Mouse (Mus musculus) gastrocnemius, postnatal 4 days (tissue): ENCODE data around the gene D130043K22Rik. TPM values are rescaled to one million over a fixed set of nuclear protein-coding genes. Genes with fewer than 3 reads are reported as not detected.
"Not testable (repeated sequence)": the region's sequence is repeated elsewhere in the genome, so short reads cannot be mapped to it uniquely, and the experiment has no call there.

ENCODE experiments used
- DNase-seq, 2 experiments: peaks; one replicate each; pipeline ENCODE4 v3.0.0; 2021 to 2022; ENCODE audit warnings: low spot score in 2 of 2, mixed read lengths in 2 of 2
- total RNA-seq, 2 experiments: library from RNA; stranded (reverse); gene quantifications; 2 replicates each; pipeline ENCODE4 v1.2.3; 2021

D130043K22Rik gene
- total RNA-seq, 2 experiments from 2014 or later = not detected

DNA sequence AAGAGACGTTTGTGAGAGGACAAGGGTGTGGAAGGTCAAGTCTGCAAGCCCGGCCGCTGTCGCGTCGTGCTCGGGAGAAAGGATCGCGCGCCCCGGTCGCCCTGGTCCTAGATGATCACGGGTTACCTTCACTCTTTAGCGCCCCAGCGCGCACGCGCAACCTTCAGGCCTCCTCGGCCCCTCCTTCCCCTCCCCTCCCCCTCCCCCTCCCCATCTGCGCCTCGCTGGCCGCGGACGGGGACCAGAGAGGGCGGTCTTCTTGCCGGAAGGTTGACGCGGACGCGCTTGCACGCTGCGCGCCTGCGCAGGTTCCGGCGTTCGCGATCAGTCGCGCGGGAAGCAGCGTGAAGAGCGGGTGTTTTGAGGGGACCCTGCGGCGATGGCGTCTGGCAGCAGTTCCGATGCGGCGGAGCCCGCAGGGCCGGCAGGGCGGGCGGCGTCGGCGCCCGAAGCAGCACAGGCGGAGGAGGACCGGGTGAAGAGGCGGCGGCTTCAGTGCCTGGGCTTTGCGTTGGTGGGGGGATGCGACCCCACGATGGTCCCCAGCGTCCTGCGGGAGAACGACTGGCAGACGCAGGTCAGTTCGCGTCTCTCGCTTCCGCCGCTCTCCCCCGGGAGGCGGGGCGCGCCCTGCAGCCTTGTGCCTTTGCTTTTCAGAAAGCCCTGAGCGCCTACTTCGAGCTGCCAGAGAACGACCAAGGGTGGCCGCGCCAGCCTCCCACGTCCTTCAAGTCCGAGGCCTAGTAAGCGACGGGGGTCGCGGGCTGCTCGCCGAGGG lies 13.4 kb upstream of the D130043K22Rik start, which contains the start of the genes Acot13 and Tdp2:
Acot13 (minus strand) TSS at position 188 of the 778 bp plus-strand sequence.
Tdp2 (plus strand) TSS at position 327 of the 778 bp plus-strand sequence.
- DNase-seq = peak; percentile 87 to 96

DNA sequence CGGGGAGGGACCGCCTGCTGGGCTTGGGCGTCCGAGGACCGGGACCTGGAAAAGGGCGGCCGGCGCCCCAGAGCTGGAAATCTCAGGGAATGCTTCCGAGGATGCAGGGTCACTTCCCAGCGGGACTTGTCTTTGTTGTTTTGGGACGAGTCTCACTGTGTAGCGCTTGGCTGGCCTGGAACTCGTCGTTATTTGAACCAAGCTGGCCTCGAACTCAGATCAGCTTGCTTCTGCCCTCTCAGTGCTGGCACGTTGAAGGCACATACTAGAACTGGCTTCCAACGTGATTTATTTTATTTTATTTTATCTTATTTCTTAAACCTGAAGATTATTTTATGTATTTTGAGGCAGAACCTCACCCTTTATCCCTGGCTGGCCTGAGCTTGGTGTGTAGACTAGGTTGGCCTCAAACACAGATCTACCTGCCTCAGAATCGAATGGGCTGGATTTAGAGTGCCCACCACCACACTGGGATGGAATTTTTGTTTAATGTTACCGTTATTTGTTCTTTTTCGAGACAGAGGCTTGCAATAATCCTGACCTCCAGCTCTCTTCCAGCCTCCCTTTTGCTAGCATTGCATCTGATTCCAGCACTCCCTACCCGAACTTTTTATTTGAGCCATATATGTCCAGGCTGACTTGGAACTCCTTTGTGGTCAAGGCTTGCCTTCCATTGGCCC lies 12.7 kb upstream of the D130043K22Rik start:
- DNase-seq = no peak

DNA sequence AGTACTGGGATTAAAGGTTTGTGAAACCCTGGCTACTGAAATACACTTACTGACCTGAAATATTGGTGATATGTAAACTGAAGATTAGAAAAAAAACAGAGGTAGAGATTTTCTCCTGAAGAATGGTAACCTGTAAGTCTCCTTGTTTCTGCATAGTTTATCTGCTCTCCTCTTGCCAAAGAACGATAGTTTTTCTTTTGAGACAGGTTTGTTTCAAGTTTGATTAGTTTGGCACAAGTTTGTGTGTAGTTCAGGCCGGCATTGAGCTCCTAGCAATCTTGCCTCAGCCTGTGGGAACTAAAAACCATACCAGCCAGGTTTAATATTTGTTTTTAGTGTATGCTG lies 12.2 kb upstream of the D130043K22Rik start:
- no peak for DNase-seq

DNA sequence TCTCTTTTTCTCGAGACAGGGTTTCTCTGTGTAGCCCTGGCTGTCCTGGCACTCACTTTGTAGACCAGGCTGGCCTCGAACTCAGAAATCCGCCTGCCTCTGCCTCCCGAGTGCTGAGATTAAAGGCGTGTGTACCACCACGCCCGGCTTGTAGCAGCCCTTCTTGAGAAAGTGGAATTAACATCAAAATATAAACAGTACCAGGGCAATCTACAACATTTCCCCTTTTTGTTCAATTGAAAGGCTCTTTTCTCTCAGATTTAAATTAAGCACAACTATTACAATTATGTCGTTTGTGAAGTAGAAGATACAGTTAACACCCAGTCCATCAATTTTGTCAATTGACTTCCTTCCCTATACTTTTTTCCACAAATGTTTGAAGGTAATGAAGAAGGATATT lies 7.2 kb upstream of the D130043K22Rik start:
- not testable (repeated sequence) for DNase-seq

DNA sequence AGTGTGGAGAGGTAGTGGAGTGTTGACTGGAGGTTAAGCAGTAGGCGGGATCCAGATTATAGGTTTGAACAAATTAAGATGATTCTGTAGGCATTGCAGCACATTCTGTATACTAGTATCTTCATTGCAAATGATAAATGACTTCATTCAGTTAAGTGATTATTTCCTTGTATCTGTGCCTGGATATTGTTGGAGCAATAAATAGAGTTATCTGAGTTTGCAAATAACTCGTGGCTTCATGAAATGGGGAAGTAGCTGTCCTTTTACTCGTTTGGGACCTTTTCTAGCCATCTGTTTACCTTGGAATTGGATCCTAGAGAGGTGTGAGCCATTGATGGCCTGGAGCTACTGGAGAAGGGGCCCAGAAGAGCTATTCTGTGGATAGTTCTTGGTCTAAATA lies 5.1 kb upstream of the D130043K22Rik start:
- DNase-seq = no peak

DNA sequence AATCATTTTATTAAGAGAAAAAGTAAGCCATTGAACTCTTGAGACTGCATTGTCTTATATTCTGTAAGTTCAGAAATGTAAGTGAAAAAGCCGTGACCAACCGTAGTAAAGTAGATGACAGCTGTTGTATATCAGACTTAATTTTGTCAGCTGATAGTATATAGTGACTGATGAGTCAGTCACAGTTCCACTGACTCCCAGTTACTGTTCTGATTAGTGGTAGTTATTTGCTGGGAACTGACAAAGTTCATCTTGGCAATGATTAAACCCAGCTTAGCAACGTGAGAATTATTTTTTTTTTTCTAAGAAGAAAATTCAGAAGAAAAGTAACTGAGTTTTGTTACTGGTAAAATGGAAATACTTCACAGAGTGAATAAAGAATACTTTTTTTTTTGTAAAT lies 3.2 kb upstream of the D130043K22Rik start:
- no peak for DNase-seq

DNA sequence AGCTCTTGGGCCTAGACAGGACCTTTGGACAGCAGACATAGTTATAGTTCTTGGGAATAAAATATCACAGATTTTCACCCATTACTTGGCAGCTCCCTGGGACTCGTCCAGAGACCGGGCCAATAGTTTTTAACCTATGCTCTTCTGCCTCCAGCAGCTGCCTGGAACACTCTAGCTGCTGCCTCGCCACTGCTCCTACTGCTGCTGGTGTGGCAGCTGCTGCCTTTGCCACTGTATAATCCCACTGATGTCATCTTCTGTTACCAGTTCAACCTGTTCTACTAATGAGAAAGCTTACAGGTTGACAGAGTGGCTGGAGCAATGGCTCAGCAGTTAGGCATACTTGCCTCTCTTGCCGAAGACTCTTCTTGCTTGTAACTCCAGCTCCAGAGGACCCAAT lies 4.4 kb downstream of the D130043K22Rik start:
- DNase-seq = no peak

DNA sequence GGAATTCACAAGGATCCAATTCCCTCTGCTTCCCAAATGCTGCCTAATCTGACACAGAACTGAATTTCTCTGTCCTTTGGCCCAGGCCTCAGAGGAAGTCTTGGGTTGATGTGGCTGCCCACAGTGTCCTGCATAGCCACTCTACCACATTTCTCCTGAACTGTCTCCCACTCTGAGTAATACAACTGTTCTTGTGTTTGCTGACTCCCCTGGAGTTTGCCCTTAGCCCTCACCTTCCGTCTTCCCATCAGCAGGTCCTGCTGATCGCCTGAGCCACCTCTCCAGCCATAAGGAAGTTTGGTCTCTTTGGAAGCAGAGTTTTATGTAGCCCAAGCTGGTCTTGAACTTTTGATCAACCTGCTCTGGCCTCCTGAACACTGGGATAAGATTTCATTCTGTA lies 7.1 kb downstream of the D130043K22Rik start:
- no peak for DNase-seq

DNA sequence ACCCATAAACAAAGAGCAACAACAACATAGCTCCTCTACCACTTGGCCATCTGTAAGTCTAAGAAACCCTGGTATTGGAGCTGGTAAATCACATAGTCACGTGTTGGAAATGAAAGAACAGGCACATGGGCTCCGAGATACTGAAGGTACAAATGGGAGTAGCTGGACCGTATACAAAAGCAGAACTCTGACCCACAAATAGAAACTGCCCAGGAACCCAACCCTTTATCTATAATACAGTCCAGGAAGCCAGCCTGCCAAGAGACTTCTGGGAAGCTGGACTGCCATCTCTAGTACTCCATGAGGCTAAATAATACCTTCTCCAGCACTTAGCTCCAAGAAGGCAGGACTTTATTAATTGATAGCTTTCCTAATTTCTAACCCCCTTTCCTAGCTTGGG lies 7.6 kb downstream of the D130043K22Rik start:
- no peak for DNase-seq

DNA sequence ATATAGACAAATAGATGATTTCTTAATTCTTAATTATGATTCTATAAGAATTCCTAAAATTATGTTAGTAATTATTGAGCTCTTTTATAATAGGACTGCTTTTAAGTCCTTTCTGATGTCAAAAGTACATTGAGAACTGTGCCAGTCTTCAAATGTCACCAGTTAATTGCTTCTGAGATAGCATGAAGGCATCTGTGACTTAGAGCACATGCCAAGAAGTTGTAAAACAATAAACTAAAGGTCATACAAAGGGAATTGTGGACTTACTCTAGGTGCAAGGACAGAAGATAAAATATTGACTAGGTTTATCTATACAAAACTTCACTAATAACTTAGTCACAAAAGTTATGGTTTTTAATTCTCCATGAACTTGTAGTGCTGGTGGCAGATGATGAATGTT lies 14.2 kb downstream of the D130043K22Rik start:
- no peak for DNase-seq

DNA sequence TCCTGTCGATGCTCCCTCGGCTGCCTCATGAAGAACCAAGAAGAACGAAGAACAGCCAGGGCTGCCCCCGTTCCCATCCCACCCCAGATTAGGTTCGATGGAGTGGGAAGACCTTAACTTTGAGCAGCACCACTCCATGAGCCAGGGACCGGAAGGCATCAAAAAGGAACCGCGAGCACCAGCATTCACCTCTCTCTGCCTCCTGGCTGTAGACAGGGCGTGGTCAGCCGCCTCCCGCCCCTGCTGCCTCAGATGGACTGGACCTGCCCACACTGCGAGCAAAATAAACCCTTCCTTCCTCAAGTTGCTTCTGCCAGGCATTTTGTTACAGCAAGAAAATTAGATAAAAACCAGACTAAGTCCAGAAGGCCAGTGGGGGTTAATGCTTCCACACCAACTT lies 16.1 kb downstream of the D130043K22Rik start:
- DNase-seq = no peak

DNA sequence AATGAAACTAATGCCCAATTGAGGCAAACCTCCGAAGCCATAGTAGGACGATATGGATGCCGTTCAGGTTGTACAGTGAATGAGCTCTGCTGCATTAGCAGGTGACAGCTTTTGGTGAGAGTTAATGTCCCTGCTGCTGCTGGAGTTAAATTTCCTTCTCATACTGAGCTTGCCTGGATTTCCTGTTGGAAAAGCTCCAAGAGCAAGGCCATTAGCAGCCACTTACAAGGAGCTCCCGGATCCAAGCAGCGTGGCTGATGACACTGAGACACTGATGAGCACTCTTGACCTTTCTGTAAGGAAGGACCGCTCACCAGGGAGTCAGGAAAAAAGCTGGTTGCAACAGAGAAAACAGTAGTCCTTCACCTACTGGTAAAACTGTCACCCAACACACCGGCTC lies 17.1 kb downstream of the D130043K22Rik start:
- DNase-seq = no peak

DNA sequence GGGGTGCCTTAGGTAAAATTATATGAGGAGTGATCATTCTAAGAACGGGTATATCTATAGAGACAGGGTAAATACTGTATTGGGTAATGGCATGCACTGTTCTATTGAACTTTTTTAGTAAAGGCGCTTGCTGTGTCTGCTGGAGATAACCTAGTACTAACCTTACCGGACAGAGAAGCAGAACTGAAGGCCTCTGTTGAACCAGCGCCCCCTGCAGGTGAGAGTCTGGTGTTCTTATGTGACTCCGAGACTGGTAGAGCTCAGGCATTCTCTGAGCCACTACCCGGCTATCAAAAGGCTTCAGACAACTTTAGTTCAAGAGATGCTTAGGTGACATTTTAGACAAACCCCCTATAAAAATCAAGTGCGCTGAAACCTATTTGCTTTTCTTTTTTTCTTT lies 17.6 kb downstream of the D130043K22Rik start:
- peak; percentile 27 to 40 for DNase-seq

DNA sequence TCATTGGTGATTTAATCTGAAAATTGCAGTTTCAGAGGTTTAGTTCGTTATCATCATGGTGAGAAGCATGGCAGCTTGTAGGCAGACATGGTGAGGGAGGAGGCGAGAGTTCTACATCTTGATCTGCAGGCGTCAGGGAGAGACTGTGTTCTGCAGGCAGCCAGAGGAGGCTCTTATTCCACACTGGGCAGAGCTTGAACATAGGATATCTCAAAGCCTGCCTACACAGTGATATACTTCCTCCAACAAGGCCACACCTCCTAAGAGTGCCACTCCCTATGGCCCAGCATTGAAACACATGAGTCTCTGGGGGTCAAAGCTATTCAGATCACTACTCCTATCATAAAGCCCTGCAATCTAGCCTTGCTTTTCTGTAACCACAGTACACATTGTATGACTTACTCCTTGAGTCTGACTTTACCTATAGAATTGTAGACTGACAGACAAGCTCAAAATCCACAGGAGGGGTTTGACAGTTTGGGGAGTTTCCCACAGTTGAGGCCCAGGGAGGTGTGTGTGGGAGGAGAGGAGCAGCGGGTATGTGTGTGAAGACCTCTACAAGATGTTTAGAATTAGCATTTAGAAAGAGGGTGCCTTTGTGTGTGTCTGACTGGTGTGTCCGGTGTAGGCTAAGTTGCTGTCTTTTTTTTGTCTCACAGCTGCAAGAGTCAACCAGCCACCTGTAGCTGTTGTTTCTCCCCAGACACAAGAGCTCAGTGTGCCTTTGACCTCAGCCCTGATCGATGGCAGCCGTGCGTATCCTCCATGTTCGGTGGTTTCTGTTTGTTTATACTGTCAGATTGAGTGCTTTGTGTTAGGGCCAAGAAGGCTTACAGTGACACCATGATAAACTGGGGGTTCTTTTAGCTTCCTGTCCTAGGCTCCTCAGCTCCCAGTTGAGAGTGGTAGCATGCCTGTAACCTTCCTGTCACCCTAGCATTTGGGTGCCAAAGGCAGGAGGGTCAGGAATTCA lies 21.8 kb downstream of the D130043K22Rik start:
- no peak for DNase-seq

DNA sequence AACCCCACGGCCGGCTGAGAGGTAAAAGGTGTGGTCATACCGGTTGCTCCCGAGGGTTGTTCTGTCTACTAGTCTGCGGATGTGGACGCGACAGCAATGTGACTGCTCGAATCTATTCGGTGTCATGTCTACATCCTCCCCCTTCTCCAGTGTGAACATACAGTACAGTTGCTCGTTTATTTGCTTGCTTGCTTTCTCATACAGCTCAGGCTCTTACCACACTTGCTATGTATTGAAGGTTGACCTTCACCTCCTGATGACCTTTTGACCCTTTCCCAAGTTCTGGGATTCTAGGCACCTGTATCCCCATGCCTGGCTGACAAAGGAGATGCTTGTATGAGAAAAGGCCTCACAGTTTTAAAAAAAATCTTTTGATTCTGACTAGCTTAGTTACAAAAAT lies 22.9 kb downstream of the D130043K22Rik start:
- no peak for DNase-seq

DNA sequence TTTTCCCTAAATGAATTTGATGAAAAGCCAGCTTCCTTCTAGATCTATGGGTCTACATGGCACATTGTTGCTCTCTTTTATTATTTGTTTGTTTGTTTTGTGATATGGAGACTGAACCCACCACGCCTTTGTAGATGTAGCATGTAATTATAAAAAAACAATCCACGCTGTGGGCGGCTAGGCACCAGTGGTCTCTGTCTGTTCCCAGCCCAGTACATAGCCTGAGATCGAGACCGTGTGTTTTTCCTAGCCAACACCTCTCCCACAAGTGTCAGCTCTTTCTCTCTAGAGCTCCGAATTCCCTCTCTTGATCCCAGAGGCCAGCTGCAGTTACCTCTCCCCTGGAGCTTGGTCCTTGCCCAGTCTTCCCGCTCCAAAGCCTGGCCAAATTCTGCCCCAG lies 23.3 kb downstream of the D130043K22Rik start:
- no peak for DNase-seq

DNA sequence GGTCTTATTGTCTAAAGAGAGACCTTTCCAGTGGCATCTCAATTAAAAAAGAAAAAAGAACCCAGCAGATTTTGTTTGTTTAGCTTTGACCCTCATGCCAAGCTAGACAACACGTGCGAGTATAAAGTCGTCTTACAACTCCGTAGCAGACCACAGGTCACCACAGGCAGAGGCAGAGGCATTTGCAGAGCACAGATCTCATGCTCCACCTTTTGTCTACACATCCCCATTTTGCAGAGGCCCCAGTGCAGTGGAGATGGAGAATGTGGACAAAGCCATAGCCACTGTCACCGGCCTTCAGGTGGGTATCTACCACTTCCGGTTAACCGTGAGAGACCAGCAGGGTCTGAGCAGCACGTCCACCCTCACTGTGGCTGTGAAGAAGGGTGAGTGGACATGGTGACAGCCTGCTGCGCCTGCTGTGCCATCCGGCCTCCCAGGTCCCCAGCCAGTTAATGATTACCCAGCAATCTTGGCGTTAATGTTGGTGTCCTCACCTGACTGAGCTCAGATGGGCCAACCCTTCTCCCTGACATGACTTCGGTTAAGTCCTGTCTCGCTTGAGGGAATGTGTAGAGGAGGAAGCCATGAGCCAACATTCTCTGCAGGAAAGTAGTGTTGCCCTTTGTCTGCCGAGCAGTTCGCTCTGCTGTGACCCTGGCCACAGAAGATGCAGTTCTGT lies 34.6 kb downstream of the D130043K22Rik start:
- DNase-seq = no peak

DNA sequence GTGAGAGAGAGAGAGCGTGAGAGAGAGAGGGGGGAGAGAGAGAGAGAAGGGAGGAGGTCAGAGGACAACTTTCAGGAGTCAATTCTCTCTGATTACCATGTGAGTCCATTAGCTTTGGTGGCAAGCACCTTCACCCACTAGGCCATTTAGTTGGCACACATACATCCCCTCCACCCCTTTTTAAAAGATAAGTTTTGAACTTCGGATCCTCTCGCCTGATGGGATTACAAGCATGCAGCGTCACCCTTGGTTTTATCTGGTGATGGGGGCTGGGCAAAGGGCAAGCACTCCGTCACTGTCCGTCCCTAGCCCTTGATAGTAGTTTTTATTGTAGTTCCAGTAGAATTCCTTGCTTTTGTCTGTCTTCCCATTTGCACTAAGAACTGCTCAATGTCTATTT lies 35.3 kb downstream of the D130043K22Rik start:
- no peak for DNase-seq

DNA sequence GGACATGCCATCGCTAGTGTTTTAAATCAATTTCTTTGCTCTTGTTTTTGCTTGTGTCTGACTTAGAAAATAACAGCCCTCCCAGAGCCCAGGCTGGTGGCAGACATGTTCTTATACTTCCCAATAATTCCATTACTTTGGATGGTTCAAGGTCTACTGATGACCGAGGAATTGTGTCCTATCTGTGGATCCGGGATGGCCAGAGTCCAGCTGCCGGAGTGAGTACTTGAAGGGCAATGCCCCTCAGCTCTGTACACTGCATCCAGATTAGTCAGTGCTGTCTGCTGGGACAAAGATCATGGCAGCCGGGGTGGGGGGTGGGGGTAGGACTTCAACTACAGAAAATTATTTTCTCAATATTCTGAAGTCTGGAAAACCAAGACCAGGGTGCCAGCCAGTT lies 35.8 kb downstream of the D130043K22Rik start:
- DNase-seq = no peak

DNA sequence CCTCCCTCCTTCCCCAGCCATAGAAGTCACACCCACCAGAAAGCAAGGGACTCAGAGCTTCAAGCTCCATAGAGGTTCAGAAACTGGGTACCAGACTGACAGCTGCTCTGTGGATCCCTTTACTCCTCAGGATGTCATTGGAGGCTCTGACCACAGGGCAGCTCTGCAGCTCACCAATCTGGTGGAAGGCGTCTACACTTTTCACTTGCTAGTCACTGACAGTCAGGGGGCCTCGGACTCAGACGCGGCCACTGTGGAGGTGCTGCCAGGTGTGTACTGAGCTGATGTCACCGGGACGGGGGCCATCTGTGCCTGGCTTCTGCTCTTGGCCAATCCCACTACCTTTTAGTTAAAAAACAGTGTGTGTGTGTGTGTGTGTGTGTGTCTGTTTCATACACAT lies 37.5 kb downstream of the D130043K22Rik start:
- DNase-seq = no peak

DNA sequence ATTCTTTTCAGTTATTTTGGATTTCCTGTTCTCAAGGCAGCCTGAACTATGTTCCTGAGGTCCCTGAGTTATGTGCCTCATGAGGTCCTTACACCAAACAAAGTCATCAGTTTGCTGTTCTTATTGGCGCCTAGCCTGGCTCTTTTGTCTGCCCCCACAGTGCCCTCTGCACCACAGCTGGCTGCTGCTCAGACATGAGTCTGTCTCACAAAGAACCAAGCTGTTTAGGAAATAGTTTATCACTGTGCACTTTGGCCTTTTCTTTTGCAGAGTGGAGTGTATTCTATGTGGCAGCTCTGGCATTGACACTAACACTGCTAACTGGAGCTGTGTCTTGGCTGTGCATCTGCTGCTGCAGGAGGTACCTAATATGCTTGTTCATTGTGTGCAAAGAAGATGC lies 44.6 kb downstream of the D130043K22Rik start:
- DNase-seq = no peak
